Mouse (Mus musculus) R1 (cell line): ENCODE data around the gene Sema5b.

ENCODE experiments used
- DNase-seq: peaks from one replicate; pipeline ENCODE4 v3.0.0-alpha.2; 2018; ENCODE audit warnings: low read depth, low spot score

Sema5b gene

GRCm38 (mm10) chr16:35592274-35593065 lies 51.5 kb downstream of the Sema5b start:
- DNase-seq = no peak

- DNase-seq = peak; percentile 74
These were observed 52.5 kb downstream of the Sema5b start for GRCm38 (mm10) chr16:35593474-35593873.

- peak; percentile 56 for DNase-seq
These were observed 55.3 kb downstream of the Sema5b start for GRCm38 (mm10) chr16:35596241-35596640.

- DNase-seq = peak; percentile 40
These were observed 55.9 kb downstream of the Sema5b start for GRCm38 (mm10) chr16:35596661-35597350.

DNA sequence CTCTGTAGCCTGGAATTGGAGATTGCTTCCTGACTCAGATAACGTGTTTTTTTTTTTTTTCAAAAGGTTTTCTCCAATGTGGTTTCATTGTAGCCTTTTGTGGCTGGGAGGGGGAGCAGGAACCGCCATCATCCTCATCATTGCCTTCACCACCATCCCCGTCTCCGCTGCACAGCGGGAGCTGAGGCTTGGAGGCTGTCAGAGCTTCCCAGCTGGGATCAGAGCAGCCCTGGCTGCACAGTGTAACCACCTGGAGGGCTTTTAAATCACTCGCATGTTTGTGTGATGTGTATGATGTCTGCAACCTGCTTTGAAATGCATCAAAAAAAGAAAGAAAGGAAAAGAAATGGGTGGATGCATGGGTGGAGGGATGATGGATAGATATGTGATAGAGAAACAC lies 57.0 kb downstream of the Sema5b start:
- no peak for DNase-seq

- DNase-seq = no peak
These were observed 57.9 kb downstream of the Sema5b start for GRCm38 (mm10) chr16:35598802-35599201.

GRCm38 (mm10) chr16:35600282-35600681 lies 59.3 kb downstream of the Sema5b start:
- DNase-seq = no peak

- DNase-seq = peak; percentile 77
These were observed 60.5 kb downstream of the Sema5b start for GRCm38 (mm10) chr16:35601426-35601825.

DNA sequence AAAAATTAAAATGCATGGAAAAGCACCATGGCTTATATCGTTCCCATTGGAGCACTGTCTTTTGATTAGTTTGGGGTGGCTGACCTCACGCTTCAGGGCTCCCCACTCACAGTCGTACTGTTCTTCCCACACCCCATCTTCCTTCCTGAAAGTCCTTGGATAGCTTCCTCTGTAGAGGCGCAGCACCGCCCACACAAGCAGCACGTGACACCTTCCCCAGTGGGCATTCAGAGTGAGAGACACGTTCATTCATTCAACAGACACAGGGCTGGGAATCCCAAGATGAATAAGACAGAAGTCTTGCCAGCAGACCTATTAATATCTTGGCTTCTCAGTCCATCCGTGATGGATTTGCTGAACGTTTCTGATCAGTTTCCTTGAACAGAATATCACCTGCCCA lies 61.6 kb downstream of the Sema5b start:
- peak; percentile 59 for DNase-seq

DNA sequence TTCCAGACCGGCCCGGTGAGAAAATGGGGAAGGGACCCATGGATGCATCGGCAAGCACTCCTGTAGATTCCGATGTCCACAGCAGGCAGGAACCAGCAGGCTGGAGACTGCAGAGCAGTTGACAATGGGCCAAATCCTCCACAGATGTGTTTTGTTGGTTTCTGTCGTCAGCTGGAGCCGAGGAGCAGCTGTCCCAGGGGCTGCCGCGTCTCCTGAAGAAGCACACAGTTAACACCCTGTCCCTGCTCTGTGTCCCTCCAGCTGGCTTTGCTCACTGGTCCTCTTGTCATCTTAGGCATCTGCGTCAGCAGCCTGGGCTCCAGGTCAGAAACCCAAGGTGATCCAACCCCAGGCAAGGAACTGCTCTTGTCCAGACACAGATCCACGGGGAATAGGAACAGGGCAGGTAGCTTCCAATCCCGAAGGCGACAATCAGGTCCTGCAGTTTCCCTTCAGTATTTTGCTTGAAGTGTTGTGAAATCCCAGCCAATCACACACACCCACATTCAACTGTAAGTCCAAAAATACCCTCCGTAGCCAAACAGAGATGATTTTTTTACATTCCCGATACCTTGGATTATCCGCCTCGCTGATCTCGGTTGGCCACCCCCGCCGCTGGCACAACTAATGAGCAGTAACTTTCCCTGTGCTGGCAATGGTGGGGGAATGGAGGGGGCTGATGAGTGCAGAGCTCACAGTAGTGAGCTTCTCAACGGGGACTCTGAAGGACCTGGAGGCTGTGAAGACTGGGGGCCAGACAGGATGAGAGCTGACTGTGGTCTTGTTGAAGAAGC lies 63.0 kb downstream of the Sema5b start:
- DNase-seq = no peak

- no peak for DNase-seq
These were observed 66.3 kb downstream of the Sema5b start for GRCm38 (mm10) chr16:35607250-35607649.

DNA sequence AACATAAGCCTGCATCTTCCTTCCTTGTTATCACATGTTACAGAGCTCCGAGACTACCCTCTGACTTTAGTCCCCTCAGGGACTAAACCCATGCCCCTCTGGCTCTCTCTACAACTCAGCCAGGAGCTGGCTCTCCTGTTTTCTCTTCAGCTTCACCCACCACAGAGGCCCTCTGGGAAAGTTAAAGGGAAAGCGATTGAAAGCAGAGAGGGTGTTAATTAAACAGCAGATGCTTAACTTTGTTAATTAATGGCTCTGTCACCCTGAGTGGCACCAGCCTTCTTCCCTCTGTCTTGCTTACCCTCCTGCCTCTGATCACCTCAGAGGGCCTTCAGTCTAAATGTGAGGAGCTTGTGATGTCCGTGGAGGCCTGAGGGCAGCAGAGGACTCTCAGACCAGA lies 67.3 kb downstream of the Sema5b start:
- no peak for DNase-seq

GRCm38 (mm10) chr16:35609561-35609960 lies 68.6 kb downstream of the Sema5b start:
- no peak for DNase-seq

- DNase-seq = no peak
These were observed 73.2 kb downstream of the Sema5b start for GRCm38 (mm10) chr16:35613851-35614804.

DNA sequence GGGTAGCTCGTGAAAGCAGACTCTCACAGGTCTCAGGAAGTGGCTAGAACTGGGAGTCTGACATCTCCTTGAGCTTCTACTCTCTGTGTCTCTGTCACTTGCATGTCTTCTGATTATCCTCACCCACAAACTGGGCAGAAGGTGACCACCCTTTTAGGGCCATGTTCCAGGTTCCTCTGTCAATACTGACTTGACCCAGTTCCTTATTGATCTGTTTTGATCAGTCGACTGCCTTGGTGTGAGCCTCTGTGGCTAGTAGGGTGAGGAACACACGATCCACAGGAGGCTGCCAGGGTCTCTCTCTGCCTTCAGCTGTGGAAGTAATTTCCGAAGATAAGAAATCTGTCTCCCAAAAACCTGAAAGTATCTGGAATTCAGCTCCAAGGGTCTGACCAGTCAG lies 76.8 kb downstream of the Sema5b start:
- no peak for DNase-seq

DNA sequence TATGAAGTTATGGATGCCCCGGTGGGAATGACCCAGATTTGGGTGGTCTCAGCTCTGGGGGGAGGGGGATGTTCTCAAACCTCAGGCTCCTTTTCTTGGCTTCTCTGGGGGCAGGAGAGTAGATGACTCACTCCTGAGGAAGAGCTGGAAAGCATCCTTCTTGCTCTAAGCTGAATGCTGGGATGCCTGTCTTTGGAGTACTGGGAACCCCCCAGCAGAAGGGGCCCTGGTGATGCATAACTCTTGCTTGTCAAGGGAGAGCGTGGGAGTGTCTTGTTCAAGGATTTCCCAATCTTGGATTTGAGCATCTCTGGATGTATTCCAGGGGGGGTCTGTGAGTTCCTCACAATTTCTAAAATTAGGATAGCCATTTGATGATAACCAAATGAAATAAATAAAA lies 82.1 kb downstream of the Sema5b start:
- no peak for DNase-seq

GRCm38 (mm10) chr16:35623986-35624385 lies 83.0 kb downstream of the Sema5b start:
- DNase-seq = no peak

DNA sequence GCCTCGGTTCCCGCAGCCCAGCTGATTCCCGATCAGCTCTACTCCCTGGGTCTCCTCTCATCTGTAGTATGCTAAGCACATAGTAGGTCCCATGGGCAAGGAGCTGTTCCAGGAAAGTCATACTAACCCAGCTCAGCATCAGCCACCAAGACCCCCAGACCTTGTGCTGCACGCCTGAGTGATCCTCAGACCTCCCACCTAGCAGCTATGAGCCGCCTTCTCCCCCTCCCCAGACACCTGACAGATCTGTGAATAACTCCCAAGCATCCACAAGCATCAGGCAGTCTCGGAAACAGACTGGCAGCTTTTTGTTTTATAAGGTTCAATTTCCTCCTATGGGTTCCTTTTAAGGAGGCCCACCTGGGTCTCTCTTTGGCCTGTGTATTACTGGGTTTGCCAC lies 83.9 kb downstream of the Sema5b start:
- no peak for DNase-seq

DNA sequence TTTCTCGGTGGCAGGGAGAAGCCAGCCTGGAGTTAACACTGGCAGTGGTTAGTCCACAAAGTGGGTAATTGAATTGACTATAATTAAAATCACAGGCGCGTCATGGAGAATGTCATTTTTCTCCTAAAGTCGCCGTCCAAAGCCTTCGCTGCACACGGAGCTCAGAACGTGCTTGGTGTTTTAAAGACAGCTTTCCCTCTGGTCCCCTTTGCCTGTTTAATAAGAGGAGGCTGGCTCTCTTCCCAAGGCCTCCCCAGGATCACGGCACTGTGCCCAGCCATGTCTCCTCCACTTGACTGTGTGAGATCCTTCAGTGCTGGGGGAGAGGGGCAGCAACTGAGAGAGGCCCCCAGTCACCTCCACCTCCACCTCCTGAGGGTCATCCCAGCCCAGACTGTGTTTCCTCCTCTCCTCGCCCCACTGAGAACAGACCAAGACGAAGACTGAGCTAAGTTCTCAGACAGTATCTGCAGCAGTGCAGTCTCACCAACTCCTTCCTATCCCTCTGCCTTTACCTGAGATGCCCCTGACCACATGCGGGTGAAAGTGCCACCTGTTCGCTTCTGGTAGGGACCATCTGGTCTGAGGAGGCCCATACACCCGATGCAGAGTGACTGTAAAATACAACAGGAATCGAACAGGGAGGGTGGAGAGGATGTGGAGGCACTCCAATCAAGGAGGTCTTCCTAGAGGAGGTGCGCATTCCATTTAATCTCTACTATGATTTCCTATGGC lies 84.5 kb downstream of the Sema5b start:
- DNase-seq = no peak

DNA sequence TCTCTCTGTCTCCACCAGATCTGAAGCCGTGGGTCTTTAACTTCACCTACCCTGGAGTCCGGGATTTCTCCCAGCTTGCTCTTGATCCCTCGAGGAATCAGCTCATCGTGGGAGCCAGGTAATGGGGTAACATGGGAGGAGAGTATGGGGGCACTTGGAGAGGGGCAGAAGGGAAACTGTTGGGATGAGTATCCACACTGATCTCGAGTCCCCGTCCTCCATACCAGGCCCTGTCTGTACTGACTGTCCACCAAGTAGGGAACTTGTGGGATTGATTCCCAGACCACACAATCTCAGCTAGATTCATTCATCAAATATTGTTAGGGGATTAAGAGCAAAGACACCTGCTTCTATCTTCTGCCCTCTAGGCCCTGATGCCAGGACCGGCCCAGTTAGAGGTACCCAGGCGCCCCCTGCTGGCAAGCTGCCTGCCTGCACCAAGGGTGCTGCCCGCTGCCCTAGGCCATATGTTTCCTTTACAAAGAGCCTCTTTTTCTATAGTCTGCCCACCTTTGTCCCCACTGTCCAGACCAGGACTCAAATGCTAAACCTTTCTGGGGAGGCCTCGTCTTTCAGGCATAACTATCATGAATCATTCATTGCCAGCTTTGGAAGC lies 87.2 kb downstream of the Sema5b start:
- DNase-seq = peak; percentile 53
